11 mouse cellular contexts compared by ENCODE assay signal in genomic region chr11:65366677-65367370, GRCm38 (mm10).
DNase-seq lines count a peak whose midpoint lies in the region; ATAC-seq lines count a peak whose summit lies in the region.
"Had no signal": no experiment of that assay in that cellular context is flagged by ENCODE, and none has a peak within 500 bp of the region (broad histone marks: within the 10 kb centered on the region; RNA-seq: fewer than 3 reads in every experiment).

No protein-coding gene starts in this region.

- H3K9me3 ChIP-seq in lung, embryonic 15.5 days: no peaks in the 10 kb centered on the region
- H3K9me3 ChIP-seq: liver, embryonic 15.5 days had no signal

- H3K27ac ChIP-seq in lung, embryonic 15.5 days: peak overlapping the region; percentile 19
- H3K27ac ChIP-seq: liver, embryonic 15.5 days; neural tube, embryonic 13.5 days had no signal

- H3K27me3 ChIP-seq in lung, embryonic 15.5 days: no peaks in the 10 kb centered on the region
- H3K27me3 ChIP-seq: liver, embryonic 15.5 days; neural tube, embryonic 13.5 days had no signal

- H3K4me1 ChIP-seq in lung, embryonic 15.5 days: peaks cover 15% of the 10 kb centered on the region
- H3K4me1 ChIP-seq: liver, embryonic 15.5 days had no signal

- peak; percentile 83 for DNase-seq in Muller cell, postnatal 12 days (ENCODE audit: inconsistent ontology term)
- DNase-seq in adrenal gland, postnatal 14 days: peak; percentile 53
- DNase-seq in heart, postnatal 36 days: peak; percentile 15 to 35
- no peak for DNase-seq in thymus, adult 18-20 months
- DNase-seq in gastrocnemius, adult 18-20 months (ENCODE audit: low spot score): no peak
- DNase-seq in liver: no peak
- DNase-seq: cerebellum, adult 18-20 months; thymus, adult 2 months had no signal

- WGBS in lung, embryonic 15.5 days: 52% methylated on average over 8 of the region's 8 CpGs

- H3K36me3 ChIP-seq in lung, embryonic 15.5 days: no peaks in the 10 kb centered on the region
- H3K36me3 ChIP-seq: liver, embryonic 15.5 days; neural tube, embryonic 13.5 days had no signal

- peak; percentile 40; the same call in 1 of the 2 replicates for ATAC-seq in lung, embryonic 15.5 days (ENCODE audit: borderline replicate concordance, extremely low read depth, low FRiP score, low TSS enrichment)

- H3K9ac ChIP-seq in lung, embryonic 15.5 days: no peak overlapping the region
- H3K9ac ChIP-seq: liver, embryonic 15.5 days; neural tube, embryonic 13.5 days had no signal

- intact Hi-C loops in heart, postnatal 36 days (cut with DNase I): loop anchor here (5.0 to 10.0 kb wide), 3 partner anchors 95 to 268 kb away; no protein-coding TSS in a partner anchor

- H3K4me2 ChIP-seq in lung, embryonic 15.5 days: no peak overlapping the region
- H3K4me2 ChIP-seq: liver, embryonic 15.5 days; neural tube, embryonic 13.5 days had no signal

- no peak overlapping the region for H3K4me3 ChIP-seq in lung, embryonic 15.5 days
- H3K4me3 ChIP-seq: liver, embryonic 15.5 days; neural tube, embryonic 13.5 days had no signal

Comparison
In these comparisons a context has a peak if more than half of its experiments do, and no peak if none do; other contexts are left out.
1. DNase-seq: peak in Muller cell, postnatal 12 days (single experiment), adrenal gland, postnatal 14 days (single experiment) and heart, postnatal 36 days (2 of 2); none in thymus, adult 18-20 months (0 of 2), gastrocnemius, adult 18-20 months (single experiment) and liver (single experiment).